Mouse (Mus musculus): ENCODE data around the gene Mfsd9. TPM values are rescaled to one million over a fixed set of nuclear protein-coding genes. Genes with fewer than 3 reads are reported as not detected.

Gene Mfsd9
- polyA plus RNA-seq, 1 experiment from 2014 or later, result 7.6 TPM

DNA sequence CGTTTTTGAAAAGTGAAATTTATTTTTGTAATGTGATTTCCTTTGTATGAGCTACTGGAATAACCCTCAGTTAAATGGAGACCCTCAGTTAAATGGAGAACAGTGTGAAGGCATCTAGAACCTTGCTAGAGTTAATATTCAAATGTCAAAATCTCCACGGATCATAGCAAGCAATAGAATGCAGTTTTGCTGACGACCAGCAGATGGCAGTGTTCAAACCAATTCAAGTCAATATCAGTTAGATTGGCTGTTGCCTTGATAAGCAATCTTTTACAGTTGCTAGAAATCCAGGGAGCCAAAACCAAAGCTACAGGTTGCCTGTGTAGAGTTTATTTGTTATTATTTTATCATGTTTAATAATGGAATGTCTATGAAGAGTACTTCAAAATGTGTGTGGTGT is 12.3 kb upstream of the Mfsd9 start:
- H3K27ac ChIP-seq (ENCODE audit: low read depth, low read length), result no peak overlapping the region
- 22% methylated on average over 3 of the region's 3 CpGs for WGBS
- no peak overlapping the region for H3K4me2 ChIP-seq (replicated peaks; ENCODE audit: low read depth)
- ATAC-seq, result no peak
- no peaks in the 10 kb centered on the region for H3K36me3 ChIP-seq (ENCODE audit: control insufficient read depth, insufficient read depth)
- no peak overlapping the region for H3K4me3 ChIP-seq (ENCODE audit: low read depth, low read length)
- no peak overlapping the region for H3K9ac ChIP-seq (ENCODE audit: low read depth, low read length)
- no peaks in the 10 kb centered on the region for H3K27me3 ChIP-seq (replicated peaks; ENCODE audit: control insufficient read depth, insufficient read depth, low read length)
- TF ChIP-seq CTCF (IDR thresholded peaks at IDR 0.05; ENCODE audit: low read depth), result peak; percentile 88
- H3K4me1 ChIP-seq (replicated peaks; ENCODE audit: control insufficient read depth, insufficient read depth, low read length), result no peaks in the 10 kb centered on the region
- H3K9me3 ChIP-seq (ENCODE audit: control insufficient read depth), result no peaks in the 10 kb centered on the region

DNA sequence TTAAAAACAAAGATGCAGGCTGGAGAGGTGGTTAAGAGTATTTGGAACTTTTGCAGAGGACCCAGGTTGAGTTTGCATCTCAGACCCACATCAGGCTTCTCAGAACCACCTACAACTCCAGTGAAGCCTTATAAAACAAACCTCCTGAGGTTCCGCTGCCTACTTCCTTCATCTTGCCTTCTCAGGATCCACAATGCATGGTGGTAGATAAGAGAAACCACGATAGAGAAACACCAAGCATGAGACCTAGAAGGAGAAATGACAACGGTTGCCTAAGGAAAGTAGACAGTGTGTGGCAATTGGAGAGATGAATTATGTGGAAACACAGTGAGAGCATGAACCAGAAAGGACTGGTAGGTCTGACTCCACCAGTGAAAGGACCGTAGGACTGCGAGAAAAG is 10.4 kb upstream of the Mfsd9 start:
- H3K4me1 ChIP-seq (replicated peaks; ENCODE audit: control insufficient read depth, insufficient read depth, low read length), result no peaks in the 10 kb centered on the region
- ATAC-seq, result no peak

DNA sequence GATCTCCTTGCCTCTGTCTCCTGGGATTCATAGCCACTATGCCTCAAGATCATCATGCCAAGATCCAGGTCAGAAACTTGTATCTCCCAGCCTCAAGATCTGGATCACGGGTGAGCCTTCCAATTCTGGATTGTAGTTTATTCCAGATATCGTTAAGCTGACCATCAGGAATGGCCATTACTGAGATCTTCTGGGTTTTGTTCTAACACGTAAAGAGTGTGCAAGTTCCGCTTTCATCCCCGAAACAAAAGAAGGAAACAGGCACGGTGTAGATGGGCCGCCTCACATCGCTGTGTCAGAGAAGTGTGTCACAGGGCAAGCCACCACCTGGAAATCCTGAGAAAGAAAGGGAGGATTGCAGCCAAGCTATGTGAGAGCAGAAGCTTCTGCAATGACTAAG is 8.6 kb upstream of the Mfsd9 start:
- no peak overlapping the region for H3K4me3 ChIP-seq (ENCODE audit: low read depth, low read length)
- H3K36me3 ChIP-seq (ENCODE audit: control insufficient read depth, insufficient read depth), result no peaks in the 10 kb centered on the region
- no peaks in the 10 kb centered on the region for H3K4me1 ChIP-seq (replicated peaks; ENCODE audit: control insufficient read depth, insufficient read depth, low read length)
- H3K9me3 ChIP-seq (ENCODE audit: control insufficient read depth), result no peaks in the 10 kb centered on the region
- H3K27ac ChIP-seq (ENCODE audit: low read depth, low read length), result no peak overlapping the region
- no peak overlapping the region for H3K4me2 ChIP-seq (replicated peaks; ENCODE audit: low read depth)
- no peak for ATAC-seq
- TF ChIP-seq CTCF (IDR thresholded peaks at IDR 0.05; ENCODE audit: low read depth), result no peak
- WGBS, result 87% methylated on average over 8 of the region's 8 CpGs
- no peaks in the 10 kb centered on the region for H3K27me3 ChIP-seq (replicated peaks; ENCODE audit: control insufficient read depth, insufficient read depth, low read length)
- H3K9ac ChIP-seq (ENCODE audit: low read depth, low read length), result no peak overlapping the region

More for the DNA sequence above, 10.4 kb upstream of the Mfsd9 start:
- H3K4me2 ChIP-seq (replicated peaks; ENCODE audit: low read depth), result no peak overlapping the region
- H3K9me3 ChIP-seq (ENCODE audit: control insufficient read depth), result no peaks in the 10 kb centered on the region
- H3K4me3 ChIP-seq (ENCODE audit: low read depth, low read length), result no peak overlapping the region
- TF ChIP-seq CTCF (IDR thresholded peaks at IDR 0.05; ENCODE audit: low read depth), result no peak
- H3K27me3 ChIP-seq (replicated peaks; ENCODE audit: control insufficient read depth, insufficient read depth, low read length), result no peaks in the 10 kb centered on the region
- 79% methylated on average over 5 of the region's 5 CpGs for WGBS
- no peaks in the 10 kb centered on the region for H3K36me3 ChIP-seq (ENCODE audit: control insufficient read depth, insufficient read depth)
- no peak overlapping the region for H3K27ac ChIP-seq (ENCODE audit: low read depth, low read length)
- no peak overlapping the region for H3K9ac ChIP-seq (ENCODE audit: low read depth, low read length)

DNA sequence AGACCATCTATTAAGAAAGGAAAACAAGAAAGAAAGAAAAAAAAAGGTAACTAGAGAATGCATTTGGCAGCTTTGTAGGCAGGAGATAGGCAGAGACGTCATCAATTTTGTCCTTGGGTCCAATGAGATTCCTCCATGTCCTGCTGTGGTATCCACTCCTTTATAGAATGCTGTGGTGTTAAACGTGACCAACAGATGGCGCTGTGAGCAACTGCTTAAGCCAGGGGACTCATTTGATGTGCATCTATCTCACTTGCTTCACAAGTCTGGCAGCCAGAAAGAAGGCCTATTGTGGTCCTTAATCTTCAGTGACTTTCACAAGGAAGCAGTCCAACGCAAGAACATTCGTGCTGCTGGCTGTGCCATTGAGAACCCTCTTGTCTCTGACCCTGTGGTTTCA is 6.9 kb upstream of the Mfsd9 start:
- peak; percentile 53; the same call in 1 of the 2 replicates for ATAC-seq
- TF ChIP-seq CTCF (IDR thresholded peaks at IDR 0.05; ENCODE audit: low read depth), result peak; percentile 88
- H3K4me2 ChIP-seq (replicated peaks; ENCODE audit: low read depth), result no peak overlapping the region
- 10% methylated on average over 5 of the region's 5 CpGs for WGBS
- H3K9ac ChIP-seq (ENCODE audit: low read depth, low read length), result no peak overlapping the region
- H3K9me3 ChIP-seq (ENCODE audit: control insufficient read depth), result no peaks in the 10 kb centered on the region
- H3K27me3 ChIP-seq (replicated peaks; ENCODE audit: control insufficient read depth, insufficient read depth, low read length), result no peaks in the 10 kb centered on the region
- no peak overlapping the region for H3K27ac ChIP-seq (ENCODE audit: low read depth, low read length)
- H3K36me3 ChIP-seq (ENCODE audit: control insufficient read depth, insufficient read depth), result no peaks in the 10 kb centered on the region
- H3K4me3 ChIP-seq (ENCODE audit: low read depth, low read length), result no peak overlapping the region
- no peaks in the 10 kb centered on the region for H3K4me1 ChIP-seq (replicated peaks; ENCODE audit: control insufficient read depth, insufficient read depth, low read length)

DNA sequence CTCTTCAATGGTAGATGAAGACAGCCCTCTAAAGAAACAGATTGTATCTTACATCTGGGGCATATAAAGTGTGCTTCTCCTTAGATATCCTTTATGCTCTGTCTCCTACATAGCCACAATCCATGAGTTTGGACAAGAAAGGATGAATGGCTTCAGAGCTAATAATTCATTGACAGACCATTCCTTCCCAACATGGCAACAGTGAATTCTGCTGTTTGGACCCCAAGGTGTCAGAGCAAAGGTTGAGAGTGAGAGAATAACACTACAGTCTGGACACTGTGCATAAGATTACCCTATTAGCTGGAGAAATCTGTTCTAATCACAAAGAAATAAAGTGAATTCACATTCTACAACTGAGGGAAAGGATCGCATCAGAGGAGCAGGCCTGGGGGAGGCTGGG is 5.0 kb upstream of the Mfsd9 start:
- no peak overlapping the region for H3K9ac ChIP-seq (ENCODE audit: low read depth, low read length)
- H3K4me1 ChIP-seq (replicated peaks; ENCODE audit: control insufficient read depth, insufficient read depth, low read length), result no peaks in the 10 kb centered on the region
- no peak overlapping the region for H3K27ac ChIP-seq (ENCODE audit: low read depth, low read length)
- no peak for TF ChIP-seq CTCF (IDR thresholded peaks at IDR 0.05; ENCODE audit: low read depth)
- WGBS, result 93% methylated on average over 1 of the region's 1 CpGs
- no peak overlapping the region for H3K4me3 ChIP-seq (ENCODE audit: low read depth, low read length)
- H3K4me2 ChIP-seq (replicated peaks; ENCODE audit: low read depth), result no peak overlapping the region
- no peaks in the 10 kb centered on the region for H3K27me3 ChIP-seq (replicated peaks; ENCODE audit: control insufficient read depth, insufficient read depth, low read length)
- no peak for ATAC-seq
- H3K36me3 ChIP-seq (ENCODE audit: control insufficient read depth, insufficient read depth), result no peaks in the 10 kb centered on the region
- no peaks in the 10 kb centered on the region for H3K9me3 ChIP-seq (ENCODE audit: control insufficient read depth)

DNA sequence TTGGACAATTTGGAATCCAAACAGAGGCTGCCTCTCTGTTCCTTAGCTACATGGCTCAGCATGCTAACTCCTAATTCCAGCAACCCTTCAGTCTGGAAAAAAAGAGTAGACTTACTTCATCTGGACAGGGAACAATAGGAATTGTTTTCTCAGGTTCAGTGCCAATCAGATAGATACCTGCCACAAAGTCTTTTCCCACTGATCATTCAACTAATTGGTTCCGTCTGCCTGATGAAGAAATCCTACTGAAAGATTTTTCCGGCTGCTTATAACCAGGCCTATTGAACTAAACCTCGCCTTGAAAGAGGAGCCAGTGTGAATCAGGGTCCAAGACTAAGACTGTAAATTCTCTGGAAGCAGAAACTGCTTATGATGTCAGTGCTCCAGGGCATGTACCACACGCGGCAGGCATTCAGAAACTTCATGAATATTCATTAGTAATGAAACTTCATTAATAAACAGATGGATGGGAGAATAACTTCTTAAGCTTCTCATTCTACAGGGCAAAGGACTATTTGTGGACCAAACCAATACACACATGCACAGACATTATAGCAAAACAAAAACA is 737 bp downstream of the Mfsd9 start:
- ATAC-seq, result peak; percentile 15; the same call in 1 of the 2 replicates
- Histone ChIP-seq H3K4me2 (replicated peaks; ENCODE audit: low read depth) (peak overlapping the region; percentile 80), H3K9ac (ENCODE audit: low read depth, low read length) (peak overlapping the region; percentile 64), H3K4me3 (ENCODE audit: low read depth, low read length) (peak overlapping the region; percentile 71), H3K9me3 (ENCODE audit: control insufficient read depth) (no peaks in the 10 kb centered on the region), H3K4me1 (replicated peaks; ENCODE audit: control insufficient read depth, insufficient read depth, low read length) (no peaks in the 10 kb centered on the region), H3K27ac (ENCODE audit: low read depth, low read length) (no peak overlapping the region), H3K36me3 (ENCODE audit: control insufficient read depth, insufficient read depth) (no peaks in the 10 kb centered on the region), H3K27me3 (replicated peaks; ENCODE audit: control insufficient read depth, insufficient read depth, low read length) (no peaks in the 10 kb centered on the region)
- TF ChIP-seq CTCF (IDR thresholded peaks at IDR 0.05; ENCODE audit: low read depth), result no peak
- 29% methylated on average over 5 of the region's 5 CpGs for WGBS

DNA sequence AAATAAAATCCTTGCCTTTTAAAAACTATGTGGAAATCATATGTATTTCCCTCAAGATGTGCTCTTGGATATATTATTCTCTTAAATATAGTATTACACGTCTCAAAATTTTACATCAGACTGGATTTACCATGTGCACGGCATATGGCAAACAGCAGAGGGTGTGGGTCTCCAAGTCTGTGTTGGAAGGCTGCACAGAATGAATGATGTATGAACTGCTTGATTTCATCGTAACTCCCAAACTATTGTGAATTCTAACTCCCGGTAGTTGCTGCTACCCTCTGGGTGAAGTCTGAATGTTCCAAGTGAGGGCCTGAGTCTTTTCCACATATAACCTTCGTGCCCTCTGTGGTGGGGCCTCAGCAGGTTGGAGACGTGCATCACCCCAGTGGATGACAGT is 1.5 kb downstream of the Mfsd9 start:
- Histone ChIP-seq H3K9ac (ENCODE audit: low read depth, low read length) (no peak overlapping the region), H3K4me3 (ENCODE audit: low read depth, low read length) (no peak overlapping the region), H3K27me3 (replicated peaks; ENCODE audit: control insufficient read depth, insufficient read depth, low read length) (no peaks in the 10 kb centered on the region), H3K4me1 (replicated peaks; ENCODE audit: control insufficient read depth, insufficient read depth, low read length) (no peaks in the 10 kb centered on the region), H3K27ac (ENCODE audit: low read depth, low read length) (no peak overlapping the region), H3K9me3 (ENCODE audit: control insufficient read depth) (no peaks in the 10 kb centered on the region), H3K36me3 (ENCODE audit: control insufficient read depth, insufficient read depth) (no peaks in the 10 kb centered on the region), H3K4me2 (replicated peaks; ENCODE audit: low read depth) (no peak overlapping the region)
- 80% methylated on average over 6 of the region's 6 CpGs for WGBS
- no peak for ATAC-seq
- TF ChIP-seq CTCF (IDR thresholded peaks at IDR 0.05; ENCODE audit: low read depth), result no peak
